Mouse (Mus musculus): ENCODE data around the gene Hist1h2bj. TPM values are rescaled to one million over a fixed set of nuclear protein-coding genes. Genes with fewer than 3 reads are reported as not detected.
"Not testable (repeated sequence)": the region's sequence is repeated elsewhere in the genome, so short reads cannot be mapped to it uniquely, and the experiment has no call there.

Hist1h2bj gene
- polyA plus RNA-seq, 1 experiment from 2014 or later = 7.4 TPM

DNA sequence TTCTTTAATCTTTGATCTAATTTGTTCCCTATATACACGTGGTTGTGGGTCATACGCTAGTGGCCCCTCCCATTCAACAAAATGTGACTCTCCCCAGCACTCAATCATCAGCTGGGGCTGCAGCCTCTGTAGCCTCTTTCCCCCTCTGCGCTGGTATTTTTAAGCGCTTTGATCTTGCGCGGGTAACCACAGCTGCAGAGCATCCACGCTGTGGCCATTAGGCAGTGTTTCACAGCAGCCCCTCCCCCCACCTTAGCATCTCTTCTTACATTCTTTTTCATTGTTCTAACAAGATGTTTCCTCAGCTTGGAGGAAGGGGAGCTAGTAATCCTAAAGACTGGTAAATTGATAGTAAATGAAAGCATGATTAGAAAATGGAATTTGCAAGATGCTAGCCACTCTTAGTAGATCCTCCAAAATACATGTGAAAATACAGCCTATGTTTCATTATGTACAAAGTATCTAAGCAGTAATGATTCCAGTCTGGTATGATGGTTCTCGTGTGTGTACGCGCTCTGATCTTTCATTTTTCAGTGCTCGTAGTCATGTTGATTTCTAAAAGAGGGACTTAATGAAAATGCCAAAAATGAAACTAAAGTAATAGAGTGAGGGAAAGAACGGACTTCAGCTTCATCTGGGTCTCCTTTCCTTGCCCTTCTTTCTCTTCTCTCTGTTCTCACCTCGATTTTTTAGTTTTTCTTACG is 6.9 kb downstream of the Hist1h2bj start:
- peak overlapping the region; percentile 59 for H3K4me3 ChIP-seq (ENCODE audit: low read depth, low read length)
- peak; percentile 90 for DNase-seq (ENCODE audit: low spot score)
- H3K27ac ChIP-seq (replicated peaks; ENCODE audit: low read depth, low read length) = peak overlapping the region; percentile 84
- peak; percentile 13; the same call in 1 of the 2 replicates for ATAC-seq (ENCODE audit: low read depth)
- H3K9ac ChIP-seq (ENCODE audit: low read depth, low read length) = peak overlapping the region; percentile 54
- WGBS = under 1% methylated on average over 14 of the region's 14 CpGs
- H3K4me1 ChIP-seq (ENCODE audit: control insufficient read depth, insufficient read depth, low read length) = no peaks in the 10 kb centered on the region
- no peaks in the 10 kb centered on the region for H3K36me3 ChIP-seq (ENCODE audit: control insufficient read depth, insufficient read depth, low read length)
- H3K27me3 ChIP-seq (replicated peaks; ENCODE audit: control insufficient read depth, insufficient read depth, low read length) = no peaks in the 10 kb centered on the region
- peak overlapping the region; percentile 75 for H3K4me2 ChIP-seq (ENCODE audit: low read depth, low read length)
- no peaks in the 10 kb centered on the region for H3K9me3 ChIP-seq (ENCODE audit: control insufficient read depth, low read length)

GRCm38 (mm10) chr13:22050591-22051522 is 7.8 kb downstream of the Hist1h2bj start:
- Histone ChIP-seq H3K4me3 (ENCODE audit: low read depth, low read length) (peak overlapping the region; percentile 59), H3K4me1 (ENCODE audit: control insufficient read depth, insufficient read depth, low read length) (no peaks in the 10 kb centered on the region), H3K36me3 (ENCODE audit: control insufficient read depth, insufficient read depth, low read length) (no peaks in the 10 kb centered on the region), H3K9me3 (ENCODE audit: control insufficient read depth, low read length) (no peaks in the 10 kb centered on the region), H3K4me2 (ENCODE audit: low read depth, low read length) (peak overlapping the region; percentile 75), H3K27ac (replicated peaks; ENCODE audit: low read depth, low read length) (peak overlapping the region; percentile 84), H3K9ac (ENCODE audit: low read depth, low read length) (peak overlapping the region; percentile 67), H3K27me3 (replicated peaks; ENCODE audit: control insufficient read depth, insufficient read depth, low read length) (no peaks in the 10 kb centered on the region)
- WGBS = under 1% methylated on average over 52 of the region's 52 CpGs
- DNase-seq (ENCODE audit: low spot score) = peak; percentile 95
- ATAC-seq (ENCODE audit: low read depth) = peak; percentile 96

- ATAC-seq (ENCODE audit: low read depth) (no peak), DNase-seq (ENCODE audit: low spot score) (no peak)
- Histone ChIP-seq H3K9me3 (ENCODE audit: control insufficient read depth, low read length) (no peaks in the 10 kb centered on the region), H3K4me1 (ENCODE audit: control insufficient read depth, insufficient read depth, low read length) (no peaks in the 10 kb centered on the region), H3K36me3 (ENCODE audit: control insufficient read depth, insufficient read depth, low read length) (no peaks in the 10 kb centered on the region), H3K27me3 (replicated peaks; ENCODE audit: control insufficient read depth, insufficient read depth, low read length) (no peaks in the 10 kb centered on the region), H3K9ac (ENCODE audit: low read depth, low read length) (peak overlapping the region; percentile 67), H3K27ac (replicated peaks; ENCODE audit: low read depth, low read length) (peak overlapping the region; percentile 84), H3K4me3 (ENCODE audit: low read depth, low read length) (peak overlapping the region; percentile 59), H3K4me2 (ENCODE audit: low read depth, low read length) (peak overlapping the region; percentile 75)
- 8% methylated on average over 5 of the region's 5 CpGs for WGBS
Measured at GRCm38 (mm10) chr13:22051523-22051859, 8.5 kb downstream of the Hist1h2bj start.

DNA sequence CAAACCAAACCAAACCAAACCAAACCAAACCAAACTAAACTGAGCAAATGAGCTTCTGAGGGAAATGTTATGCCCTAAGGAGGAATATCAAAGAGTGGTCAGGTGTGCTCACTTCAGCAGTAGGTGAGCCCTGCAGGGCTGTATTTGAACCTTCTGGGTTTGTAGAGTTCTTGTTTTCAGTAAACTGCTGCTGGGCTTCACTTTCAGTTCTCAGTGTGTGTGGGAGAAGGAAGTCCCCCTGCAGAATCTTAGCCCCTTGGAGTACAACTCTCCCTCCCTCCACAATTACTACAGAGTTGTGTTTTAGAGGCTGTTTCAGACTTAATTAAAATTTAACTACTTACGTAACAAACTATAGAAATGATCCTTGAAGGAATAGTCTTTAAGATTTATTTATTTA is 10.7 kb downstream of the Hist1h2bj start:
- H3K9me3 ChIP-seq (ENCODE audit: control insufficient read depth, low read length) = no peaks in the 10 kb centered on the region
- no peak for DNase-seq (ENCODE audit: low spot score)
- no peak overlapping the region for H3K4me2 ChIP-seq (ENCODE audit: low read depth, low read length)
- H3K4me1 ChIP-seq (ENCODE audit: control insufficient read depth, insufficient read depth, low read length) = no peaks in the 10 kb centered on the region
- no peaks in the 10 kb centered on the region for H3K36me3 ChIP-seq (ENCODE audit: control insufficient read depth, insufficient read depth, low read length)
- no peaks in the 10 kb centered on the region for H3K27me3 ChIP-seq (replicated peaks; ENCODE audit: control insufficient read depth, insufficient read depth, low read length)
- no peak overlapping the region for H3K27ac ChIP-seq (replicated peaks; ENCODE audit: low read depth, low read length)
- 92% methylated on average over 1 of the region's 1 CpGs for WGBS
- no peak overlapping the region for H3K9ac ChIP-seq (ENCODE audit: low read depth, low read length)
- no peak for ATAC-seq (ENCODE audit: low read depth)
- H3K4me3 ChIP-seq (ENCODE audit: low read depth, low read length) = no peak overlapping the region

GRCm38 (mm10) chr13:22061422-22061821 is 18.4 kb downstream of the Hist1h2bj start:
- no peak overlapping the region for H3K4me2 ChIP-seq (ENCODE audit: low read depth, low read length)
- WGBS = 85% methylated on average over 1 of the region's 1 CpGs
- no peak for DNase-seq (ENCODE audit: low spot score)
- no peaks in the 10 kb centered on the region for H3K36me3 ChIP-seq (ENCODE audit: control insufficient read depth, insufficient read depth, low read length)
- no peak overlapping the region for H3K27ac ChIP-seq (replicated peaks; ENCODE audit: low read depth, low read length)
- no peak overlapping the region for H3K4me3 ChIP-seq (ENCODE audit: low read depth, low read length)
- 0 out of 2 replicates have a peak, but pooled peaks cover under 1% of the 10 kb centered on the region for H3K9me3 ChIP-seq (ENCODE audit: control insufficient read depth, low read length)
- no peak for ATAC-seq (ENCODE audit: low read depth)
- H3K9ac ChIP-seq (ENCODE audit: low read depth, low read length) = no peak overlapping the region
- no peaks in the 10 kb centered on the region for H3K27me3 ChIP-seq (replicated peaks; ENCODE audit: control insufficient read depth, insufficient read depth, low read length)
- H3K4me1 ChIP-seq (ENCODE audit: control insufficient read depth, insufficient read depth, low read length) = no peaks in the 10 kb centered on the region

- no peaks in the 10 kb centered on the region for H3K4me1 ChIP-seq (ENCODE audit: control insufficient read depth, insufficient read depth, low read length)
- no peak for DNase-seq (ENCODE audit: low spot score)
- no peak for ATAC-seq (ENCODE audit: low read depth)
- H3K9me3 ChIP-seq (ENCODE audit: control insufficient read depth, low read length) = 0 out of 2 replicates have a peak, but pooled peaks cover 3% of the 10 kb centered on the region
- H3K27me3 ChIP-seq (replicated peaks; ENCODE audit: control insufficient read depth, insufficient read depth, low read length) = no peaks in the 10 kb centered on the region
- H3K27ac ChIP-seq (replicated peaks; ENCODE audit: low read depth, low read length) = no peak overlapping the region
- H3K4me3 ChIP-seq (ENCODE audit: low read depth, low read length) = no peak overlapping the region
- no peaks in the 10 kb centered on the region for H3K36me3 ChIP-seq (ENCODE audit: control insufficient read depth, insufficient read depth, low read length)
- H3K9ac ChIP-seq (ENCODE audit: low read depth, low read length) = no peak overlapping the region
- H3K4me2 ChIP-seq (ENCODE audit: low read depth, low read length) = no peak overlapping the region
- 50% methylated on average over 1 of the region's 1 CpGs for WGBS
Measured at GRCm38 (mm10) chr13:22063468-22063867, 20.5 kb downstream of the Hist1h2bj start.

DNA sequence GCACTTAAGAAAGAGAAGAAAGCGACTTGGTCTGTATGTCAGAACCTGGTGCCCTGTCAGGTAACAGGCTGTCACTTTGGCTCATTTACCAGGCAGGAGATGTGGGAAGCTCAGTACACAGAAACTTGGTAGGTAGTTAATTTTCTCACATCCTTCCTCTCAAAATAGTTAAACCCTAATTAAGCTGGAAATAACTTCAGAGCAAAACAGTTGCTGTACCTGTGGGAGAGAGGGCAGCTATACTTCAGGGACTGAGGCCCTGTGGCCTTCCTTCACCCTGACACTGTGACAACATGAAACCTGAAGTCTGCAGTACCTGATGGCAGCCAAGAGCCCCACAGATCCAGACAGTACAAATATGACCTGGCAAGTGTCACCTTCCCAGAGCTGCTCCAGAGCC is 41.1 kb downstream of the Hist1h2bj start, which contains the start of gene Vmn1r188:
Gene Vmn1r188, plus strand, starts transcription at position 301 of the 400 bp plus-strand sequence.
- DNase-seq (ENCODE audit: low spot score); H3K9me3 ChIP-seq (ENCODE audit: control insufficient read depth, low read length); H3K9ac ChIP-seq (ENCODE audit: low read depth, low read length); H3K4me3 ChIP-seq (ENCODE audit: low read depth, low read length); H3K4me1 ChIP-seq (ENCODE audit: control insufficient read depth, insufficient read depth, low read length); ATAC-seq (ENCODE audit: low read depth); H3K36me3 ChIP-seq (ENCODE audit: control insufficient read depth, insufficient read depth, low read length); H3K27me3 ChIP-seq (replicated peaks; ENCODE audit: control insufficient read depth, insufficient read depth, low read length); H3K27ac ChIP-seq (replicated peaks; ENCODE audit: low read depth, low read length); H3K4me2 ChIP-seq (ENCODE audit: low read depth, low read length): not testable (repeated sequence)
- WGBS = 63% methylated on average over 1 of the region's 1 CpGs
